Mouse (Mus musculus) CH12.LX (cell line): ENCODE results near the gene Megf11.

Experiments used
- BHLHE40 ChIP-seq: IDR thresholded peaks from 2 replicates; pipeline ENCODE4 v1.6.1; 2011; ENCODE audit warnings: mild to moderate bottlenecking, low read depth, low read length, improper control_type of control experiment
- CHD2 ChIP-seq: IDR thresholded peaks from 2 replicates; pipeline ENCODE4 v1.6.1; 2011; ENCODE audit warnings: low read length, improper control_type of control experiment
- CTCF ChIP-seq, 2 experiments: IDR thresholded peaks in 1 of 2; conservative IDR thresholded peaks in 1 of 2; 2 replicates each; pipeline ENCODE4 v1.5.1; 2011 to 2012; ENCODE audit warnings: low read depth in 2 of 2, low read length in 2 of 2, improper control_type of control experiment in 1 of 2, inconsistent platforms in 1 of 2, mild to moderate bottlenecking in 1 of 2, moderate library complexity in 1 of 2
- ELF1 ChIP-seq: IDR thresholded peaks from 2 replicates; pipeline ENCODE4 v1.6.1; 2014; ENCODE audit warnings: low read depth, mild to moderate bottlenecking, inconsistent platforms, low read length, improper control_type of control experiment
- HCFC1 ChIP-seq: IDR thresholded peaks from 2 replicates; pipeline ENCODE4 v1.6.1; 2012; ENCODE audit warnings: low read depth, mild to moderate bottlenecking, inconsistent platforms, low read length, improper control_type of control experiment
- JUND ChIP-seq: conservative IDR thresholded peaks from 2 replicates; pipeline ENCODE4 v1.6.1; 2011; ENCODE audit warnings: low read depth, low read length, improper control_type of control experiment
- MXI1 ChIP-seq: IDR thresholded peaks from 2 replicates; pipeline ENCODE4 v1.6.1; 2011; ENCODE audit warnings: mild to moderate bottlenecking, low read depth, low read length, improper control_type of control experiment
- POLR2A ChIP-seq: IDR thresholded peaks from 2 replicates; pipeline ENCODE4 v1.6.1; 2011; ENCODE audit warnings: low read depth, mild to moderate bottlenecking, improper control_type of control experiment, low read length
- RCOR1 ChIP-seq: conservative IDR thresholded peaks from 2 replicates; pipeline ENCODE4 v1.6.1; 2012; ENCODE audit warnings: low read depth, mild to moderate bottlenecking, inconsistent platforms, low read length, improper control_type of control experiment
- UBTF ChIP-seq: IDR thresholded peaks from 2 replicates; pipeline ENCODE4 v1.6.1; 2012; ENCODE audit warnings: low read depth, mild to moderate bottlenecking, inconsistent platforms, low read length, improper control_type of control experiment, moderate library complexity
- ZC3H11A ChIP-seq: IDR thresholded peaks from 2 replicates; pipeline ENCODE4 v1.6.1; 2012; ENCODE audit warnings: low read depth, mild to moderate bottlenecking, inconsistent platforms, low read length, improper control_type of control experiment
- ZMIZ1 ChIP-seq: IDR thresholded peaks from 2 replicates; pipeline ENCODE4 v1.6.1; 2012; ENCODE audit warnings: low read depth, mild to moderate bottlenecking, inconsistent platforms, low read length, improper control_type of control experiment

DNA sequence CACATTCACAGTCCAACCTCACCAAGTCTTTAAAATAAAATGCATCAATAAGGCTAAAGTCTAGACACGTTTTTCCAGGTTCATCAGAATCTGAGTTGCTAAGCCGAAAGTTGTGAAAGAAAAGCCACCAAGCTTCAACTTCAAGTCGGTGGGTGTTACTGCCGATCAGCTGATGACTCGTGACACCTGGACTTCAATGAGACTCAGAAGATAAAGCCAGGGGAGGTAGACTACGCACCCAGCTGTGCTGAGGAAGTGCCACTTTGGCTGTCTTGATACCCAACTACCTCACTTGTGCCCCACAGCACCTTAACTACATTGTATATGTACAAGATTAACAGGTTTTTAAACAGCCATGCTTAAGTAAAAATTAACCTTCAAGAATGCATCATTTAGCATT lies 348.7 kb downstream of the Megf11 start:
- TF ChIP-seq CTCF (conservative IDR thresholded peaks at IDR 0.05 in 1 of 2, IDR thresholded peaks at IDR 0.05 in 1 of 2; ENCODE audit: low read depth in 2 of 2, low read length in 2 of 2), result no peak
- TF ChIP-seq CHD2, result no peak
- TF ChIP-seq ZMIZ1, result no peak
- no peak for TF ChIP-seq UBTF
- no peak for TF ChIP-seq POLR2A
- no peak for TF ChIP-seq JUND
- no peak for TF ChIP-seq RCOR1
- TF ChIP-seq HCFC1, result no peak
- TF ChIP-seq MXI1, result no peak
- no peak for TF ChIP-seq ELF1
- TF ChIP-seq BHLHE40, result no peak
- no peak for TF ChIP-seq ZC3H11A
